Mouse (Mus musculus): ENCODE data around the gene Cyp2c70. TPM values are rescaled to one million over a fixed set of nuclear protein-coding genes. Genes with fewer than 3 reads are reported as not detected.

Cyp2c70 gene
- total RNA-seq (2023) = not detected

GRCm38 (mm10) chr19:40187160-40187559, at the start of gene Cyp2c70:
Gene Cyp2c70, minus strand, starts transcription at chr19:40187333.

Other genes starting within 250 kb of the Cyp2c70 start
- gene Cyp2c37, start 194.9 kb downstream of the Cyp2c70 start, total RNA-seq (2023) = not detected
- gene Cyp2c54, start 113.5 kb downstream of the Cyp2c70 start, total RNA-seq (2023) = not detected
- gene Cyp2c50, start 97.6 kb downstream of the Cyp2c70 start, total RNA-seq (2023) = not detected
- gene Pdlim1, start 84.5 kb upstream of the Cyp2c70 start, total RNA-seq (2023) = 10 to 100 TPM; 40.2 to 61.7 TPM